Mouse (Mus musculus): ENCODE measurements around the gene 4931406C07Rik. TPM values are rescaled to one million over a fixed set of nuclear protein-coding genes. Genes with fewer than 3 reads are reported as not detected.

Gene 4931406C07Rik
- total and polyA plus RNA-seq, 3 experiments = 5.0 to 20.2 (median 12.0) TPM

- DNase-seq (ENCODE audit: extremely low read depth) = no peak
- peaks cover 68 to 91% of the 10 kb centered on the region in 2 experiments for H3K36me3 ChIP-seq (replicated peaks in 1 of 2; ENCODE audit: control insufficient read depth in 1 of 2, insufficient read depth in 1 of 2, low read length in 1 of 2)
- H3K9ac ChIP-seq (ENCODE audit: insufficient read depth, low read depth) = no peak overlapping the region
- dilution Hi-C loops (cut with MboI; ENCODE audit: extremely low pct_ligation_motif_present, extremely low pct_unique_long_range_greater_than_20kb, low sequenced_read_pairs) = no loop called here
- no peaks in the 10 kb centered on the region; the same call in 1 of the 2 replicates for H3K79me2 ChIP-seq (replicated peaks; ENCODE audit: control insufficient read depth, extremely low read depth, insufficient read depth, poor library complexity, severe bottlenecking)
- H3K4me3 ChIP-seq (replicated peaks in 1 of 3; ENCODE audit: low read depth in 2 of 3, low read length in 2 of 3, poor library complexity in 1 of 3) = no peak overlapping the region
- no peaks in the 10 kb centered on the region for H3K9me3 ChIP-seq (replicated peaks; ENCODE audit: low read length)
- no peak overlapping the region for H3K4me2 ChIP-seq (ENCODE audit: insufficient read depth, low read depth, poor library complexity, severe bottlenecking)
- H3K27me3 ChIP-seq (replicated peaks) = no peaks in the 10 kb centered on the region
- in situ Hi-C loops (cut with MboI; ENCODE audit: low pct_ligation_motif_present, low pct_unique_long_range_greater_than_20kb, low sequenced_read_pairs) = no loop called here
- TF ChIP-seq TCF12 (IDR thresholded peaks at IDR 0.05; ENCODE audit: low read depth, low read length) (no peak), TBP (conservative IDR thresholded peaks at IDR 0.05; ENCODE audit: low read depth, low read length) (no peak), MYC (IDR thresholded peaks at IDR 0.05; ENCODE audit: low read depth, low read length) (no peak), POLR2AphosphoS2 (IDR thresholded peaks at IDR 0.05; ENCODE audit: low read depth, low read length) (no peak), ZC3H11A (IDR thresholded peaks at IDR 0.05; ENCODE audit: low read depth, low read length) (no peak), ELF1 (IDR thresholded peaks at IDR 0.05; ENCODE audit: low read depth, low read length) (no peak), ETS1 (conservative IDR thresholded peaks at IDR 0.05; ENCODE audit: low read depth, low read length) (no peak), NELFE (IDR thresholded peaks at IDR 0.05; ENCODE audit: low read depth, low read length) (no peak), SIN3A (IDR thresholded peaks at IDR 0.05; ENCODE audit: low read length) (no peak), EP300 (IDR thresholded peaks at IDR 0.05; ENCODE audit: low read length) (no peak), CTCF (conservative IDR thresholded peaks at IDR 0.05 in 1 of 2, IDR thresholded peaks at IDR 0.05 in 1 of 2; ENCODE audit: low read depth in 2 of 2, low read length in 2 of 2) (no peak), BHLHE40 (IDR thresholded peaks at IDR 0.05; ENCODE audit: low read depth, low read length) (no peak)
- H3K4me1 ChIP-seq (ENCODE audit: control insufficient read depth in 1 of 2, insufficient read depth in 2 of 2) = no peaks in the 10 kb centered on the region
- no peak overlapping the region for H3K27ac ChIP-seq (ENCODE audit: insufficient read depth, low read depth)
Measured at GRCm38 (mm10) chr9:15337776-15338175, 31.5 kb upstream of the 4931406C07Rik start.

- no peaks in the 10 kb centered on the region for H3K9me3 ChIP-seq (replicated peaks; ENCODE audit: low read length)
- dilution Hi-C loops (cut with MboI; ENCODE audit: extremely low pct_ligation_motif_present, extremely low pct_unique_long_range_greater_than_20kb, low sequenced_read_pairs) = no loop called here
- no peak for DNase-seq (ENCODE audit: extremely low read depth)
- in situ Hi-C loops (cut with MboI; ENCODE audit: low pct_ligation_motif_present, low pct_unique_long_range_greater_than_20kb, low sequenced_read_pairs) = no loop called here
- TF ChIP-seq CHD2 (IDR thresholded peaks at IDR 0.05; ENCODE audit: low read length) = peak; percentile 54; the same call in 1 of the 2 replicates
- no peak for TF ChIP-seq JUND (conservative IDR thresholded peaks at IDR 0.05; ENCODE audit: low read depth, low read length)
- TF ChIP-seq MXI1 (IDR thresholded peaks at IDR 0.05; ENCODE audit: low read depth, low read length) = no peak
- no peak for TF ChIP-seq IRF4 (IDR thresholded peaks at IDR 0.05; ENCODE audit: low read depth, low read length)
- no peak for TF ChIP-seq GABPA (IDR thresholded peaks at IDR 0.05; ENCODE audit: insufficient replicate concordance, low read depth, low read length)
- TF ChIP-seq PAX5 (IDR thresholded peaks at IDR 0.05; ENCODE audit: low read length) = no peak
- TF ChIP-seq NELFE (IDR thresholded peaks at IDR 0.05; ENCODE audit: low read depth, low read length) = no peak
- no peak for TF ChIP-seq UBTF (IDR thresholded peaks at IDR 0.05; ENCODE audit: low read depth, low read length)
- no peak for TF ChIP-seq CHD1 (IDR thresholded peaks at IDR 0.05; ENCODE audit: low read depth, low read length)
- peak; percentile 14 for TF ChIP-seq POLR2AphosphoS2 (IDR thresholded peaks at IDR 0.05; ENCODE audit: low read depth, low read length)
- no peak for TF ChIP-seq ZKSCAN1 (IDR thresholded peaks at IDR 0.05; ENCODE audit: borderline replicate concordance, low read depth, low read length)
- peak; percentile 73 for TF ChIP-seq ZMIZ1 (IDR thresholded peaks at IDR 0.05; ENCODE audit: low read depth, low read length)
- no peak for TF ChIP-seq ELF1 (IDR thresholded peaks at IDR 0.05; ENCODE audit: low read depth, low read length)
- TF ChIP-seq MAZ (IDR thresholded peaks at IDR 0.05; ENCODE audit: low read depth, low read length) = no peak
- 0 out of 2 replicates have a peak, but pooled peaks have one; percentile 7 for TF ChIP-seq MYC (IDR thresholded peaks at IDR 0.05; ENCODE audit: low read depth, low read length)
- no peak for TF ChIP-seq EP300 (IDR thresholded peaks at IDR 0.05; ENCODE audit: low read length)
- TF ChIP-seq HCFC1 (IDR thresholded peaks at IDR 0.05; ENCODE audit: low read depth, low read length) = no peak
- TF ChIP-seq MAX (IDR thresholded peaks at IDR 0.05; ENCODE audit: low read length) = no peak
- H3K4me2 ChIP-seq (ENCODE audit: insufficient read depth, low read depth, poor library complexity, severe bottlenecking) = no peak overlapping the region
- peaks cover 7% of the 10 kb centered on the region for H3K79me2 ChIP-seq (replicated peaks; ENCODE audit: control insufficient read depth, extremely low read depth, insufficient read depth, poor library complexity, severe bottlenecking)
- H3K36me3 ChIP-seq (replicated peaks in 1 of 2; ENCODE audit: control insufficient read depth in 1 of 2, insufficient read depth in 1 of 2, low read length in 1 of 2) = peaks cover 54 to 74% of the 10 kb centered on the region in 2 experiments
- no peak overlapping the region for H3K9ac ChIP-seq (ENCODE audit: insufficient read depth, low read depth)
- H3K4me1 ChIP-seq (ENCODE audit: control insufficient read depth in 1 of 2, insufficient read depth in 2 of 2) = peaks cover 0 to 2% of the 10 kb centered on the region in 2 experiments; a peak in 1 of 4 replicates
- H3K27ac ChIP-seq (ENCODE audit: insufficient read depth, low read depth) = no peak overlapping the region
- H3K27me3 ChIP-seq (replicated peaks) = no peaks in the 10 kb centered on the region
- no peak overlapping the region for H3K4me3 ChIP-seq (replicated peaks in 1 of 3; ENCODE audit: low read depth in 2 of 3, low read length in 2 of 3, poor library complexity in 1 of 3)
Measured at GRCm38 (mm10) chr9:15318170-15318742, 12.0 kb upstream of the 4931406C07Rik start.
